Mouse (Mus musculus) Patski (cell line): ENCODE measurements around the gene Cstad. TPM values are rescaled to one million over a fixed set of nuclear protein-coding genes. Genes with fewer than 3 reads are reported as not detected.

Source experiments
- ATAC-seq: fragments of 100-300 bp; one replicate; pipeline ENCODE4 v1.8.0; 2021
- CTCF ChIA-PET: fragments of 350-600 bp; sonication (Branson Sonifier 250); formaldehyde crosslinking; loops from one replicate; lab custom pipeline; 2022; ENCODE audit warnings: inconsistent platforms; lab: Charles Lee
- POLR2A ChIA-PET: fragments of 350-600 bp; sonication (Branson Sonifier 250); formaldehyde crosslinking; loops from one replicate; lab custom pipeline; 2022; ENCODE audit warnings: antibody characterized with exemption, inconsistent platforms; lab: Charles Lee
- DNase-seq: peaks from one replicate; pipeline ENCODE4 v3.0.0-alpha.2; 2011; ENCODE audit warnings: low read depth, low spot score
- H3K27me3 ChIP-seq: fragments of 371-371 bp; one replicate; pipeline ENCODE4 v1.5.1; 2021
- CTCF ChIP-seq: fragments of 100-300 bp; IDR thresholded peaks from one replicate; pipeline ENCODE4 v1.5.1; 2021
- in situ Hi-C: fragments of 300-500 bp; cut with MboI; formaldehyde crosslinking; loops from 3 replicates; pipeline ENCODE4 v1.11.1; 2018; ENCODE audit warnings: low pct_unique_long_range_greater_than_20kb, mixed read lengths
- polyA plus RNA-seq: library from polyadenylated mRNA; unstranded; gene quantifications from one replicate; pipeline ENCODE4 v1.2.3, GENCODE M21; 2021

Gene Cstad
- polyA plus RNA-seq, 1 experiment from 2014 or later = 2.3 TPM

- in situ Hi-C loops = loop anchor here (25.0 kb wide), 1 partner anchor 331 kb away; the partner anchor contains the start of gene Ptges
- ATAC-seq (no peak), DNase-seq (no peak)
- H3K27me3 ChIP-seq = no peaks in the 10 kb centered on the region
- POLR2A ChIA-PET = interaction anchor here (0.7 to 1.7 kb wide), 4 partner anchors 12 to 146 kb away, joined by 3 to 4 read pairs (median 3); partner anchors contain the start of gene Cstad
- TF ChIP-seq CTCF = no peak
- CTCF ChIA-PET = no interaction called here
Observed at GRCm38 (mm10) chr2:30606621-30607052, 11.8 kb downstream of the Cstad start.

GRCm38 (mm10) chr2:30607941-30608340, 13.1 kb downstream of the Cstad start:
- DNase-seq = no peak
- in situ Hi-C loops = loop anchor here (25.0 kb wide), 1 partner anchor 329 kb away; the partner anchor contains the start of gene Ptges
- no peak for ATAC-seq
- TF ChIP-seq CTCF = no peak
- H3K27me3 ChIP-seq = no peaks in the 10 kb centered on the region
- ChIA-PET POLR2A (no interaction called here), CTCF (interaction anchor here (1.2 to 1.6 kb wide), 2 partner anchors 136 to 168 kb away, joined by 3 to 4 read pairs; no protein-coding TSS in a partner anchor)

- H3K27me3 ChIP-seq = no peaks in the 10 kb centered on the region
- ATAC-seq = no peak
- no peak for TF ChIP-seq CTCF
- DNase-seq = no peak
- in situ Hi-C loops = loop anchor here (25.0 kb wide), 1 partner anchor 329 kb away; the partner anchor contains the start of gene Ptges
- CTCF ChIA-PET = interaction anchor here (1.2 to 1.6 kb wide), 2 partner anchors 135 to 168 kb away, joined by 3 to 4 read pairs; no protein-coding TSS in a partner anchor
- POLR2A ChIA-PET = no interaction called here
Observed at GRCm38 (mm10) chr2:30608690-30609201, 13.9 kb downstream of the Cstad start.

- DNase-seq (no peak), ATAC-seq (no peak)
- no peaks in the 10 kb centered on the region for H3K27me3 ChIP-seq
- in situ Hi-C loops = loop anchor here (25.0 kb wide), 1 partner anchor 324 kb away; the partner anchor contains the start of gene Ptges
- CTCF ChIA-PET = interaction anchor here (0.6 to 1.3 kb wide), 2 partner anchors 18 to 144 kb away, joined by 3 read pairs; no protein-coding TSS in a partner anchor
- no peak for TF ChIP-seq CTCF
- POLR2A ChIA-PET = interaction anchor here (0.6 to 4.0 kb wide), 8 partner anchors 14 to 173 kb away, joined by 3 to 21 read pairs (median 4); no protein-coding TSS in a partner anchor
Observed at GRCm38 (mm10) chr2:30613574-30613973, 18.7 kb downstream of the Cstad start.

GRCm38 (mm10) chr2:30614151-30614923, 19.5 kb downstream of the Cstad start:
- POLR2A ChIA-PET = interaction anchor here (0.9 to 4.0 kb wide), 7 partner anchors 43 to 144 kb away, joined by 3 to 21 read pairs (median 5); no protein-coding TSS in a partner anchor
- ATAC-seq (no peak), DNase-seq (no peak)
- CTCF ChIA-PET = interaction anchor here (0.6 to 1.6 kb wide), 5 partner anchors 18 to 180 kb away, joined by 3 to 4 read pairs (median 4); no protein-coding TSS in a partner anchor
- no peaks in the 10 kb centered on the region for H3K27me3 ChIP-seq
- TF ChIP-seq CTCF = no peak
- in situ Hi-C loops = loop anchor here (25.0 kb wide), 1 partner anchor 323 kb away; the partner anchor contains the start of gene Ptges

GRCm38 (mm10) chr2:30615869-30616268, 21.0 kb downstream of the Cstad start:
- ChIA-PET CTCF (interaction anchor here (1.6 kb wide), 1 partner anchor 179 kb away, joined by 4 read pairs; no protein-coding TSS in a partner anchor), POLR2A (interaction anchor here (1.4 to 4.0 kb wide), 3 partner anchors 92 to 142 kb away, joined by 5 to 21 read pairs (median 6); partner anchors contain the start of gene Ier5l)
- in situ Hi-C loops = loop anchor here (25.0 kb wide), 1 partner anchor 321 kb away; the partner anchor contains the start of gene Ptges
- TF ChIP-seq CTCF = no peak
- no peak for ATAC-seq
- no peaks in the 10 kb centered on the region for H3K27me3 ChIP-seq
- DNase-seq = no peak

GRCm38 (mm10) chr2:30616464-30616863, 21.6 kb downstream of the Cstad start:
- CTCF ChIA-PET = interaction anchor here (0.6 kb wide), 1 partner anchor 119 kb away, joined by 4 read pairs; no protein-coding TSS in a partner anchor
- ATAC-seq (no peak), DNase-seq (no peak)
- H3K27me3 ChIP-seq = no peaks in the 10 kb centered on the region
- TF ChIP-seq CTCF = no peak
- POLR2A ChIA-PET = interaction anchor here (0.5 to 1.8 kb wide), 3 partner anchors 91 to 1357 kb away, joined by 3 to 6 read pairs (median 5); partner anchors contain the start of gene Ier5l
- in situ Hi-C loops = loop anchor here (25.0 kb wide), 1 partner anchor 321 kb away; the partner anchor contains the start of gene Ptges

- ChIA-PET POLR2A (interaction anchor here (0.7 to 1.5 kb wide), 3 partner anchors 22 to 102 kb away, joined by 3 to 6 read pairs (median 4); no protein-coding TSS in a partner anchor), CTCF (interaction anchor here (1.0 kb wide), 1 partner anchor 34 kb away, joined by 6 read pairs; no protein-coding TSS in a partner anchor)
- no peak for TF ChIP-seq CTCF
- in situ Hi-C loops = loop anchor here (25.0 kb wide), 1 partner anchor 319 kb away; the partner anchor contains the start of gene Ptges
- ATAC-seq (peak; percentile 68), DNase-seq (peak; percentile 90)
- H3K27me3 ChIP-seq = no peaks in the 10 kb centered on the region
Observed at GRCm38 (mm10) chr2:30618487-30619248, 23.8 kb downstream of the Cstad start.

GRCm38 (mm10) chr2:30623873-30624272, 29.0 kb downstream of the Cstad start:
- CTCF ChIA-PET = no interaction called here
- no peak for TF ChIP-seq CTCF
- ATAC-seq (no peak), DNase-seq (no peak)
- POLR2A ChIA-PET = interaction anchor here (1.2 kb wide), 1 partner anchor 8 kb away, joined by 5 read pairs; no protein-coding TSS in a partner anchor
- in situ Hi-C loops = loop anchor here (25.0 kb wide), 1 partner anchor 313 kb away; the partner anchor contains the start of gene Ptges
- H3K27me3 ChIP-seq = no peaks in the 10 kb centered on the region
